ENCODE assay signal across 23 mouse cellular contexts in the genomic region with DNA sequence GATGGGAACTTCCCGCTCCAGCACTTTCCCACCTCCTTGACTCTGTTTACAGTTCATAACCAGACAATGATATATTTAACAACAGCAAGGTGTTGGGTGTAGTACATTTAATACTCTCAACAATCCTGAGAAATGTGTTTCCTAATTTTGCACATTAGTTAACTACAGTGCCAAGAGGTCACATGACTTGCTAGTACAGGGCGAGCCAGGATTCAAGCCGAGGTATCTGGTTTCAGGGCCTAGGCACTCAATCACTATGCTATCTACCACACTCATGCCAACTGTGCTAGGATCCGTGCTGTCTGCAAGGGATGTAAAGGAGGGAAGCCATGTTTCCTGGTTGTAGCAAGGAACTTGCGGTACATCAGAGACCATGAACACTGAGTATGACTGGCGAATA. TPM values are rescaled to one million over a fixed set of nuclear protein-coding genes. Genes with fewer than 3 reads are reported as not detected.
DNase-seq lines count a peak whose midpoint lies in the region; ATAC-seq and TF ChIP-seq lines count a peak whose summit lies in the region.
"Had no signal": no experiment of that assay in that cellular context is flagged by ENCODE, and none has a peak within 500 bp of the region (broad histone marks: within the 10 kb centered on the region; RNA-seq: fewer than 3 reads in every experiment).

No protein-coding gene starts in this region.

- TF ChIP-seq CTCF in liver, adult 2 months (IDR thresholded peaks at IDR 0.05; ENCODE audit: low read depth, low read length): no peak

- no peaks in the 10 kb centered on the region for H3K27me3 ChIP-seq in heart, embryonic 15.5 days
- H3K27me3 ChIP-seq in heart, embryonic 11.5 days (ENCODE audit: control insufficient read depth, insufficient read depth, low read length): no peaks in the 10 kb centered on the region
- no peaks in the 10 kb centered on the region for H3K27me3 ChIP-seq in liver, adult 2 months (ENCODE audit: control insufficient read depth, insufficient read depth, low read length)
- no peaks in the 10 kb centered on the region for H3K27me3 ChIP-seq in liver, embryonic 12.5 days (replicated peaks)
- no peaks in the 10 kb centered on the region for H3K27me3 ChIP-seq in midbrain, embryonic 10.5 days (ENCODE audit: low read depth, poor library complexity, severe bottlenecking)
- H3K27me3 ChIP-seq: embryonic facial prominence, embryonic 13.5 days; forebrain, embryonic 12.5 days; hindbrain, embryonic 12.5 days had no signal

- peaks cover 64% of the 10 kb centered on the region for H3K36me3 ChIP-seq in heart, embryonic 15.5 days
- H3K36me3 ChIP-seq in heart, embryonic 11.5 days (ENCODE audit: control insufficient read depth, insufficient read depth, low read length): peaks cover 41% of the 10 kb centered on the region
- peaks cover 23% of the 10 kb centered on the region for H3K36me3 ChIP-seq in liver, adult 2 months (ENCODE audit: control insufficient read depth, insufficient read depth, low read length)
- peaks cover 57% of the 10 kb centered on the region for H3K36me3 ChIP-seq in liver, embryonic 12.5 days
- H3K36me3 ChIP-seq in midbrain, embryonic 10.5 days: peaks cover 98% of the 10 kb centered on the region

- no peaks in the 10 kb centered on the region for H3K79me2 ChIP-seq in liver, adult 2 months (ENCODE audit: control insufficient read depth, insufficient read depth, low read length)

- H3K27ac ChIP-seq in heart, embryonic 15.5 days: peak overlapping the region; percentile 21; the same call in 1 of the 2 replicates
- H3K27ac ChIP-seq in heart, embryonic 11.5 days (ENCODE audit: low read depth, low read length): no peak overlapping the region
- no peak overlapping the region for H3K27ac ChIP-seq in liver, adult 2 months (replicated peaks; ENCODE audit: insufficient read depth, low read depth, low read length)
- H3K27ac ChIP-seq in liver, embryonic 12.5 days: no peak overlapping the region
- H3K27ac ChIP-seq in midbrain, embryonic 10.5 days (replicated peaks): no peak overlapping the region
- H3K27ac ChIP-seq: embryonic facial prominence, embryonic 13.5 days; forebrain, embryonic 12.5 days; hindbrain, embryonic 12.5 days had no signal

- H3K4me2 ChIP-seq in heart, embryonic 15.5 days: no peak overlapping the region
- no peak overlapping the region for H3K4me2 ChIP-seq in heart, embryonic 11.5 days
- H3K4me2 ChIP-seq in liver, embryonic 12.5 days: no peak overlapping the region
- H3K4me2 ChIP-seq: embryonic facial prominence, embryonic 13.5 days; forebrain, embryonic 12.5 days; hindbrain, embryonic 12.5 days had no signal

- H3K4me3 ChIP-seq in heart, embryonic 15.5 days: no peak overlapping the region
- no peak overlapping the region for H3K4me3 ChIP-seq in heart, embryonic 11.5 days (ENCODE audit: low read depth, low read length)
- no peak overlapping the region for H3K4me3 ChIP-seq in liver, adult 2 months (ENCODE audit: insufficient read depth, low read depth, low read length)
- H3K4me3 ChIP-seq in liver, embryonic 12.5 days: no peak overlapping the region
- no peak overlapping the region for H3K4me3 ChIP-seq in midbrain, embryonic 10.5 days
- H3K4me3 ChIP-seq: embryonic facial prominence, embryonic 13.5 days; forebrain, embryonic 12.5 days; hindbrain, embryonic 12.5 days had no signal

- no peaks in the 10 kb centered on the region for H3K9me3 ChIP-seq in heart, embryonic 15.5 days (replicated peaks)
- H3K9me3 ChIP-seq in heart, embryonic 11.5 days (replicated peaks; ENCODE audit: control insufficient read depth, low read length): no peaks in the 10 kb centered on the region
- no peaks in the 10 kb centered on the region for H3K9me3 ChIP-seq in liver, embryonic 12.5 days (replicated peaks)
- H3K9me3 ChIP-seq in midbrain, embryonic 10.5 days (replicated peaks): no peaks in the 10 kb centered on the region
- H3K9me3 ChIP-seq: embryonic facial prominence, embryonic 13.5 days; forebrain, embryonic 12.5 days; G1E; hindbrain, embryonic 12.5 days had no signal

- DNase-seq in embryo, embryonic 10 days (ENCODE audit: low spot score): peak; percentile 8
- DNase-seq in embryo, embryonic 11 days: no peak
- DNase-seq in liver, adult 2 months (ENCODE audit: extremely low read depth, low read depth, low spot score): peak; percentile 54
- no peak for DNase-seq in midbrain, embryonic 10.5 days (ENCODE audit: low spot score)
- DNase-seq: adrenal gland, postnatal 10 days; B cell, adult 2 months; cerebellum, adult 11 months; cerebellum, adult 8-10 months; cerebellum, postnatal 14 days; gastrocnemius, postnatal 10 days had no signal

- no peak for ATAC-seq in heart, embryonic 15.5 days (replicated peaks; ENCODE audit: insufficient number of reproducible peaks, insufficient read depth, low FRiP score, low read depth)
- ATAC-seq in heart, embryonic 11.5 days (replicated peaks; ENCODE audit: insufficient number of reproducible peaks, low FRiP score, low TSS enrichment): no peak
- ATAC-seq in liver, embryonic 12.5 days: no peak
- ATAC-seq: CD4-positive, CD25-positive, alpha-beta regulatory T cell, adult 4 months; forebrain, embryonic 16.5 days; hindbrain, embryonic 16.5 days; inflammation-experienced regulatory T-cells, adult 6 months; intestine, postnatal 0 days had no signal

- TF ChIP-seq POLR2A in liver, adult 2 months (IDR thresholded peaks at IDR 0.05; ENCODE audit: extremely low read depth, insufficient read depth, low read length): no peak

- H3K4me1 ChIP-seq in heart, embryonic 15.5 days (replicated peaks): peaks cover 16% of the 10 kb centered on the region
- 0 out of 2 replicates have a peak, but pooled peaks cover 4% of the 10 kb centered on the region for H3K4me1 ChIP-seq in heart, embryonic 11.5 days (ENCODE audit: control insufficient read depth, insufficient read depth, low read length)
- peaks cover 3% of the 10 kb centered on the region; the same call in 1 of the 2 replicates for H3K4me1 ChIP-seq in liver, adult 2 months (ENCODE audit: control insufficient read depth, insufficient read depth, low read length)
- H3K4me1 ChIP-seq in liver, embryonic 12.5 days: 0 out of 2 replicates have a peak, but pooled peaks cover 4% of the 10 kb centered on the region
- H3K4me1 ChIP-seq in midbrain, embryonic 10.5 days: peaks cover 8% of the 10 kb centered on the region
- H3K4me1 ChIP-seq: forebrain, embryonic 12.5 days; hindbrain, embryonic 12.5 days had no signal

- 55% methylated on average over 6 of the region's 6 CpGs for WGBS in heart, embryonic 15.5 days
- 70% methylated on average over 6 of the region's 6 CpGs for WGBS in heart, embryonic 11.5 days (ENCODE audit: insufficient replicate concordance)
- WGBS in liver, adult 2 months: 65% methylated on average over 6 of the region's 6 CpGs
- 76% methylated on average over 6 of the region's 6 CpGs for WGBS in liver, embryonic 12.5 days (ENCODE audit: insufficient replicate concordance)
- WGBS in midbrain, embryonic 10.5 days: 88% methylated on average over 6 of the region's 6 CpGs

- H3K9ac ChIP-seq in heart, embryonic 15.5 days: no peak overlapping the region
- no peak overlapping the region for H3K9ac ChIP-seq in heart, embryonic 11.5 days (ENCODE audit: low read depth, low read length)
- H3K9ac ChIP-seq in liver, adult 2 months (ENCODE audit: low read depth, low read length): no peak overlapping the region
- no peak overlapping the region for H3K9ac ChIP-seq in liver, embryonic 12.5 days
- H3K9ac ChIP-seq: embryonic facial prominence, embryonic 13.5 days; forebrain, embryonic 12.5 days; hindbrain, embryonic 12.5 days had no signal

RNA-seq across cellular contexts. Expression of a gene that starts 16.6 kb away (rescaled TPM):
- 0.24 and 2.3 TPM in 2 replicates for polyA plus RNA-seq in heart, embryonic 15.5 days (2015; fragmentation: Nextera tagmentation; extraction: Ambion mirVana)
- 0.76 and 1.4 TPM in 2 replicates for polyA plus RNA-seq in heart, embryonic 11.5 days (2014; fragmentation: Nextera tagmentation; extraction: Ambion mirVana)
- total RNA-seq in liver, adult 2 months (2014; rRNA removed): 5,639 and 7,644 TPM in 2 replicates
- 4,285 and 5,140 TPM in 2 replicates for polyA plus RNA-seq in liver, adult 2 months (2012; rRNA removed)
- 81.9 and 84.3 TPM in 2 replicates for polyA plus RNA-seq in liver, embryonic 12.5 days (2016; fragmentation: Nextera tagmentation; extraction: Ambion mirVana)
- polyA plus RNA-seq in midbrain, embryonic 10.5 days (2016; fragmentation: Nextera tagmentation; extraction: Ambion mirVana): 0.07 and 0.17 TPM in 2 replicates
- total RNA-seq: common myeloid progenitor, adult 5-6 weeks; G1E had no signal
- polyA plus RNA-seq: CD4-positive, CD25-positive, alpha-beta regulatory T cell, adult 4 months; G1E; inflammation-experienced regulatory T-cells, adult 6 months had no signal

RNA-seq across cellular contexts. Expression of a gene that starts 16.8 kb away (rescaled TPM):
- polyA plus RNA-seq in heart, embryonic 15.5 days (2015; fragmentation: Nextera tagmentation; extraction: Ambion mirVana): 26.5 and 36.0 TPM in 2 replicates
- polyA plus RNA-seq in heart, embryonic 11.5 days (2014; fragmentation: Nextera tagmentation; extraction: Ambion mirVana): 20.2 and 23.7 TPM in 2 replicates
- 6.3 and 10.2 TPM in 2 replicates for total RNA-seq in liver, adult 2 months (2014; rRNA removed)
- polyA plus RNA-seq in liver, adult 2 months (2012; rRNA removed): 10.9 and 14.9 TPM in 2 replicates
- 7.7 and 8.0 TPM in 2 replicates for polyA plus RNA-seq in liver, embryonic 12.5 days (2016; fragmentation: Nextera tagmentation; extraction: Ambion mirVana)
- polyA plus RNA-seq in midbrain, embryonic 10.5 days (2016; fragmentation: Nextera tagmentation; extraction: Ambion mirVana): 30.3 and 36.0 TPM in 2 replicates

RNA-seq across cellular contexts. Expression of a gene that starts 23.3 kb away (rescaled TPM):
- polyA plus RNA-seq in heart, embryonic 15.5 days (2015; fragmentation: Nextera tagmentation; extraction: Ambion mirVana): 138 and 156 TPM in 2 replicates
- 151 and 160 TPM in 2 replicates for polyA plus RNA-seq in heart, embryonic 11.5 days (2014; fragmentation: Nextera tagmentation; extraction: Ambion mirVana)
- total RNA-seq in liver, adult 2 months (2014; rRNA removed): 42.2 and 67.5 TPM in 2 replicates
- 51.4 and 63.3 TPM in 2 replicates for polyA plus RNA-seq in liver, adult 2 months (2012; rRNA removed)
- 159 and 163 TPM in 2 replicates for polyA plus RNA-seq in liver, embryonic 12.5 days (2016; fragmentation: Nextera tagmentation; extraction: Ambion mirVana)
- 164 TPM in 2 replicates for polyA plus RNA-seq in midbrain, embryonic 10.5 days (2016; fragmentation: Nextera tagmentation; extraction: Ambion mirVana)

RNA-seq across cellular contexts. Expression of a gene that starts 23.7 kb away (rescaled TPM):
- 42.6 and 50.8 TPM in 2 replicates for polyA plus RNA-seq in heart, embryonic 15.5 days (2015; fragmentation: Nextera tagmentation; extraction: Ambion mirVana)
- polyA plus RNA-seq in heart, embryonic 11.5 days (2014; fragmentation: Nextera tagmentation; extraction: Ambion mirVana): 48.5 and 57.3 TPM in 2 replicates
- 4.9 and 7.9 TPM in 2 replicates for total RNA-seq in liver, adult 2 months (2014; rRNA removed)
- polyA plus RNA-seq in liver, adult 2 months (2012; rRNA removed): 15.7 and 28.6 TPM in 2 replicates
- 24.5 and 26.8 TPM in 2 replicates for polyA plus RNA-seq in liver, embryonic 12.5 days (2016; fragmentation: Nextera tagmentation; extraction: Ambion mirVana)
- 57.5 and 67.3 TPM in 2 replicates for polyA plus RNA-seq in midbrain, embryonic 10.5 days (2016; fragmentation: Nextera tagmentation; extraction: Ambion mirVana)

RNA-seq across cellular contexts. Expression of a gene that starts 23.8 kb away (rescaled TPM):
- 24.0 and 39.7 TPM in 2 replicates for polyA plus RNA-seq in heart, embryonic 15.5 days (2015; fragmentation: Nextera tagmentation; extraction: Ambion mirVana)
- 30.2 and 39.0 TPM in 2 replicates for polyA plus RNA-seq in heart, embryonic 11.5 days (2014; fragmentation: Nextera tagmentation; extraction: Ambion mirVana)
- total RNA-seq in liver, adult 2 months (2014; rRNA removed): 27.7 and 28.6 TPM in 2 replicates
- polyA plus RNA-seq in liver, adult 2 months (2012; rRNA removed): 136 and 140 TPM in 2 replicates
- 10.2 and 13.2 TPM in 2 replicates for polyA plus RNA-seq in liver, embryonic 12.5 days (2016; fragmentation: Nextera tagmentation; extraction: Ambion mirVana)
- polyA plus RNA-seq in midbrain, embryonic 10.5 days (2016; fragmentation: Nextera tagmentation; extraction: Ambion mirVana): 8.1 and 12.0 TPM in 2 replicates

Comparison
In these comparisons a context has a peak if more than half of its experiments do, and no peak if none do; other contexts are left out.
1. DNase-seq: peak in embryo, embryonic 10 days (single experiment) and liver, adult 2 months (single experiment); none in embryo, embryonic 11 days (single experiment) and midbrain, embryonic 10.5 days (single experiment).
2. RNA of a gene that starts 16.6 kb away (polyA plus RNA-seq): 4,285 to 5,140 TPM in liver, adult 2 months; 81.9 to 84.3 TPM in liver, embryonic 12.5 days, 0.76 to 1.4 TPM in heart, embryonic 11.5 days, 0.24 to 2.3 TPM in heart, embryonic 15.5 days and 0.07 to 0.17 TPM in midbrain, embryonic 10.5 days; every median in the first group is over 10 times any median in the second.